Mouse (Mus musculus): ENCODE measurements at regions not wholly inside any gene's neighbourhood (a gene's known extent, or its start where the extent isn't known, plus 50 kb on each side); places are given as distances from the start of the nearest gene placed in this dataset.

GRCm38 (mm10) chr4:95282083-95282482 is 230.1 kb upstream of the Jun start:
- Histone ChIP-seq H3K9me3 (ENCODE audit: control insufficient read depth, low read length) (no peaks in the 10 kb centered on the region), H3K27me3 (replicated peaks; ENCODE audit: control insufficient read depth, insufficient read depth, low read length) (no peaks in the 10 kb centered on the region), H3K4me3 (ENCODE audit: low read depth, low read length) (no peak overlapping the region), H3K36me3 (ENCODE audit: control insufficient read depth, insufficient read depth, low read length) (no peaks in the 10 kb centered on the region), H3K4me2 (no peak overlapping the region), H3K9ac (ENCODE audit: low read depth, low read length) (no peak overlapping the region), H3K4me1 (replicated peaks; ENCODE audit: control insufficient read depth, insufficient read depth, low read length) (peaks cover 3% of the 10 kb centered on the region; the same call in 1 of the 2 replicates), H3K27ac (ENCODE audit: low read depth, low read length) (no peak overlapping the region)
- DNase-seq (ENCODE audit: low spot score) (no peak), ATAC-seq (replicated peaks; ENCODE audit: low FRiP score) (no peak)
- 52% methylated on average over 3 of the region's 3 CpGs for WGBS

- Histone ChIP-seq H3K4me2 (no peak overlapping the region), H3K36me3 (ENCODE audit: control insufficient read depth, insufficient read depth, low read length) (no peaks in the 10 kb centered on the region), H3K27ac (ENCODE audit: low read depth, low read length) (no peak overlapping the region), H3K9ac (ENCODE audit: low read depth, low read length) (no peak overlapping the region), H3K4me3 (ENCODE audit: low read depth, low read length) (no peak overlapping the region), H3K9me3 (ENCODE audit: control insufficient read depth, low read length) (no peaks in the 10 kb centered on the region), H3K27me3 (replicated peaks; ENCODE audit: control insufficient read depth, insufficient read depth, low read length) (no peaks in the 10 kb centered on the region), H3K4me1 (replicated peaks; ENCODE audit: control insufficient read depth, insufficient read depth, low read length) (peaks cover 3% of the 10 kb centered on the region; the same call in 1 of the 2 replicates)
- DNase-seq (ENCODE audit: low spot score) (no peak), ATAC-seq (replicated peaks; ENCODE audit: low FRiP score) (no peak)
- WGBS = 64% methylated on average over 2 of the region's 2 CpGs
Measured at GRCm38 (mm10) chr4:95283789-95284188, 231.8 kb upstream of the Jun start.

GRCm38 (mm10) chr4:95284192-95284591 is 232.2 kb upstream of the Jun start:
- no peak overlapping the region for H3K4me2 ChIP-seq
- no peaks in the 10 kb centered on the region for H3K36me3 ChIP-seq (ENCODE audit: control insufficient read depth, insufficient read depth, low read length)
- H3K9me3 ChIP-seq (ENCODE audit: control insufficient read depth, low read length) = no peaks in the 10 kb centered on the region
- peaks cover 3% of the 10 kb centered on the region; the same call in 1 of the 2 replicates for H3K4me1 ChIP-seq (replicated peaks; ENCODE audit: control insufficient read depth, insufficient read depth, low read length)
- no peak overlapping the region for H3K4me3 ChIP-seq (ENCODE audit: low read depth, low read length)
- DNase-seq (ENCODE audit: low spot score) (no peak), ATAC-seq (replicated peaks; ENCODE audit: low FRiP score) (no peak)
- WGBS = 55% methylated on average over 2 of the region's 2 CpGs
- no peaks in the 10 kb centered on the region for H3K27me3 ChIP-seq (replicated peaks; ENCODE audit: control insufficient read depth, insufficient read depth, low read length)
- H3K9ac ChIP-seq (ENCODE audit: low read depth, low read length) = no peak overlapping the region
- no peak overlapping the region for H3K27ac ChIP-seq (ENCODE audit: low read depth, low read length)

DNA sequence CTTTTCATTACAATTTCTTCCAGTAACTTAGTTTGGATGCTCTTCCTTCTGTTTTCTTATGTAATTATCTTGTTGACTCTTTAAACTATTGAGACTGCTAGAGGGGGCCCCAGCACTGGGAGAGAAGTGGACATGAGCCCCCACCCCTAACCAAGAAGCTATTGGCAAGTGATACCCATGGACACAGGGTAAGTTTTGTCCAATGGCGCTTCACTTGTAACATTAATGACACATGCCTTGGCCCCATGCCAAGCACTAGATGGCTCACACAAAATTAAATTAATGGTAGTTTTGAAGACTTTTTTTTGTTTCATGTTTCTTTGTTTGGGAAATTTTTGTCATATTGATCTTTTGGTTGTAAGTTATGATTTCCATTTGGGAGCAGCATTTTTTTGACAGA is 232.7 kb upstream of the Jun start:
- DNase-seq (ENCODE audit: low spot score) (no peak), ATAC-seq (replicated peaks; ENCODE audit: low FRiP score) (no peak)
- Histone ChIP-seq H3K4me2 (no peak overlapping the region), H3K4me3 (ENCODE audit: low read depth, low read length) (no peak overlapping the region), H3K9ac (ENCODE audit: low read depth, low read length) (no peak overlapping the region), H3K9me3 (ENCODE audit: control insufficient read depth, low read length) (no peaks in the 10 kb centered on the region), H3K27ac (ENCODE audit: low read depth, low read length) (no peak overlapping the region), H3K36me3 (ENCODE audit: control insufficient read depth, insufficient read depth, low read length) (no peaks in the 10 kb centered on the region), H3K4me1 (replicated peaks; ENCODE audit: control insufficient read depth, insufficient read depth, low read length) (peaks cover 3% of the 10 kb centered on the region; the same call in 1 of the 2 replicates), H3K27me3 (replicated peaks; ENCODE audit: control insufficient read depth, insufficient read depth, low read length) (no peaks in the 10 kb centered on the region)
- WGBS = 83% methylated on average over 1 of the region's 1 CpGs

- Histone ChIP-seq H3K27me3 (replicated peaks; ENCODE audit: control insufficient read depth, insufficient read depth, low read length) (no peaks in the 10 kb centered on the region), H3K27ac (ENCODE audit: low read depth, low read length) (no peak overlapping the region), H3K4me2 (no peak overlapping the region), H3K4me1 (replicated peaks; ENCODE audit: control insufficient read depth, insufficient read depth, low read length) (no peaks in the 10 kb centered on the region), H3K9me3 (ENCODE audit: control insufficient read depth, low read length) (no peaks in the 10 kb centered on the region), H3K4me3 (ENCODE audit: low read depth, low read length) (no peak overlapping the region), H3K36me3 (ENCODE audit: control insufficient read depth, insufficient read depth, low read length) (no peaks in the 10 kb centered on the region), H3K9ac (ENCODE audit: low read depth, low read length) (no peak overlapping the region)
- no peak for DNase-seq (ENCODE audit: low spot score)
- WGBS = 58% methylated on average over 4 of the region's 4 CpGs
- ATAC-seq (replicated peaks; ENCODE audit: low FRiP score) = no peak
Measured at GRCm38 (mm10) chr4:95290321-95290720, 238.3 kb upstream of the Jun start.

DNA sequence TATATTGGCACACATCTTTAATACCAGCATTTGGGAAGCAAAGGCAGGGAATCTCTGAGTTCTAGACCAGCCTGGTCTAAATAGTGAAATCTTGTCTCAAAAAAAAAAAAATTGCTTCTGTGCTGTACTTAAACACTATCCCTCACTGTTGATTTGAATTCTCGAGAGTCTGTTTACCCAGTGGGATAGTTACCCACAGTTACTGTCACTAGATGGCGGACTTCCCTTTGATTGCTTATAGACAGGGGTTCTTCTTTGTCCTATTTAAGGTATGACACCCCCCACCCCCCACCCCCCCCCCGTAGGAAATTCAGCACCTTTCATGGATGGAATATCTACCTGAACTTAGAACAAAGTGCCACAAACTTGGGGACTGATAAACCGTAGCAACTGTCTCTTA is 242.1 kb upstream of the Jun start:
- DNase-seq (ENCODE audit: low spot score) (no peak), ATAC-seq (replicated peaks; ENCODE audit: low FRiP score) (no peak)
- H3K36me3 ChIP-seq (ENCODE audit: control insufficient read depth, insufficient read depth, low read length) = no peaks in the 10 kb centered on the region
- H3K27me3 ChIP-seq (replicated peaks; ENCODE audit: control insufficient read depth, insufficient read depth, low read length) = no peaks in the 10 kb centered on the region
- H3K27ac ChIP-seq (ENCODE audit: low read depth, low read length) = no peak overlapping the region
- H3K9ac ChIP-seq (ENCODE audit: low read depth, low read length) = no peak overlapping the region
- H3K4me1 ChIP-seq (replicated peaks; ENCODE audit: control insufficient read depth, insufficient read depth, low read length) = no peaks in the 10 kb centered on the region
- H3K4me2 ChIP-seq = no peak overlapping the region
- 43% methylated on average over 4 of the region's 4 CpGs for WGBS
- no peaks in the 10 kb centered on the region for H3K9me3 ChIP-seq (ENCODE audit: control insufficient read depth, low read length)
- H3K4me3 ChIP-seq (ENCODE audit: low read depth, low read length) = no peak overlapping the region

- Histone ChIP-seq H3K27me3 (replicated peaks; ENCODE audit: control insufficient read depth, insufficient read depth, low read length) (no peaks in the 10 kb centered on the region), H3K9me3 (ENCODE audit: control insufficient read depth, low read length) (no peaks in the 10 kb centered on the region), H3K9ac (ENCODE audit: low read depth, low read length) (no peak overlapping the region), H3K36me3 (ENCODE audit: control insufficient read depth, insufficient read depth, low read length) (no peaks in the 10 kb centered on the region), H3K4me1 (replicated peaks; ENCODE audit: control insufficient read depth, insufficient read depth, low read length) (no peaks in the 10 kb centered on the region), H3K4me2 (no peak overlapping the region), H3K27ac (ENCODE audit: low read depth, low read length) (no peak overlapping the region), H3K4me3 (ENCODE audit: low read depth, low read length) (no peak overlapping the region)
- DNase-seq (ENCODE audit: low spot score) (no peak), ATAC-seq (replicated peaks; ENCODE audit: low FRiP score) (no peak)
- WGBS = 94% methylated on average over 2 of the region's 2 CpGs
Measured at GRCm38 (mm10) chr4:95301907-95302306, 249.9 kb upstream of the Jun start.

- H3K27me3 ChIP-seq (replicated peaks; ENCODE audit: control insufficient read depth, insufficient read depth, low read length) = no peaks in the 10 kb centered on the region
- H3K9ac ChIP-seq (ENCODE audit: low read depth, low read length) = no peak overlapping the region
- ATAC-seq (replicated peaks; ENCODE audit: low FRiP score) (no peak), DNase-seq (ENCODE audit: low spot score) (no peak)
- no peak overlapping the region for H3K4me2 ChIP-seq
- 42% methylated on average over 2 of the region's 2 CpGs for WGBS
- no peaks in the 10 kb centered on the region for H3K9me3 ChIP-seq (ENCODE audit: control insufficient read depth, low read length)
- no peaks in the 10 kb centered on the region for H3K4me1 ChIP-seq (replicated peaks; ENCODE audit: control insufficient read depth, insufficient read depth, low read length)
- H3K36me3 ChIP-seq (ENCODE audit: control insufficient read depth, insufficient read depth, low read length) = no peaks in the 10 kb centered on the region
- H3K27ac ChIP-seq (ENCODE audit: low read depth, low read length) = no peak overlapping the region
- no peak overlapping the region for H3K4me3 ChIP-seq (ENCODE audit: low read depth, low read length)
Measured at GRCm38 (mm10) chr4:95303337-95303736, 251.3 kb upstream of the Jun start.

- H3K27me3 ChIP-seq (replicated peaks; ENCODE audit: control insufficient read depth, insufficient read depth, low read length) = no peaks in the 10 kb centered on the region
- no peaks in the 10 kb centered on the region for H3K9me3 ChIP-seq (ENCODE audit: control insufficient read depth, low read length)
- DNase-seq (ENCODE audit: low spot score) (no peak), ATAC-seq (replicated peaks; ENCODE audit: low FRiP score) (no peak)
- H3K4me1 ChIP-seq (replicated peaks; ENCODE audit: control insufficient read depth, insufficient read depth, low read length) = no peaks in the 10 kb centered on the region
- H3K9ac ChIP-seq (ENCODE audit: low read depth, low read length) = no peak overlapping the region
- no peaks in the 10 kb centered on the region for H3K36me3 ChIP-seq (ENCODE audit: control insufficient read depth, insufficient read depth, low read length)
- H3K4me3 ChIP-seq (ENCODE audit: low read depth, low read length) = no peak overlapping the region
- 78% methylated on average over 1 of the region's 1 CpGs for WGBS
- H3K27ac ChIP-seq (ENCODE audit: low read depth, low read length) = no peak overlapping the region
- H3K4me2 ChIP-seq = no peak overlapping the region
Measured at GRCm38 (mm10) chr4:95304006-95304405, 252.0 kb upstream of the Jun start.

Measured in liver, embryonic 11.5 days (tissue).